Mouse (Mus musculus) heart, embryonic 16.5 days (tissue): Measurements from ENCODE around the gene Pak6. TPM values are rescaled to one million over a fixed set of nuclear protein-coding genes. Genes with fewer than 3 reads are reported as not detected.
A peak's percentile ranks its signal among the peaks of the same experiment; 100 is the strongest.

ENCODE experiments used
- ATAC-seq: fragments of 200-750 bp; cut with Nextera tagmentation; replicated peaks from 2 replicates; pipeline ENCODE4 v1.8.0; 2017; ENCODE audit warnings: moderate number of reproducible peaks; ENCODE audit not compliant: insufficient read depth, low FRiP score; ENCODE audit errors: extremely low read depth
- H3K27ac ChIP-seq: fragments of 300-500 bp; sonication (generic); 2 replicates; pipeline ENCODE4 v1.5.1; 2014; ENCODE audit warnings: mild to moderate bottlenecking, low read length, control low read depth, moderate library complexity
- H3K27me3 ChIP-seq: fragments of 300-500 bp; sonication (generic); 2 replicates; pipeline ENCODE4 v1.6.1; 2014; ENCODE audit warnings: low read length, mixed read lengths; ENCODE audit not compliant: control insufficient read depth, insufficient read depth
- H3K36me3 ChIP-seq: fragments of 300-500 bp; sonication (generic); 2 replicates; pipeline ENCODE4 v1.6.1; 2014; ENCODE audit not compliant: control insufficient read depth, insufficient read depth
- H3K4me1 ChIP-seq: fragments of 300-500 bp; sonication (generic); 2 replicates; pipeline ENCODE4 v1.6.1; 2014; ENCODE audit warnings: low read length, mixed read lengths; ENCODE audit not compliant: control insufficient read depth, insufficient read depth
- H3K4me2 ChIP-seq: fragments of 300-500 bp; sonication (generic); 2 replicates; pipeline ENCODE4 v1.6.1; 2014; ENCODE audit warnings: low read depth, mild to moderate bottlenecking, control low read depth, low read length
- H3K4me3 ChIP-seq: fragments of 300-500 bp; sonication (generic); 2 replicates; pipeline ENCODE4 v1.5.1; 2014; ENCODE audit warnings: mild to moderate bottlenecking, control low read depth, low read length
- H3K9ac ChIP-seq: fragments of 300-500 bp; sonication (generic); 2 replicates; pipeline ENCODE4 v1.6.1; 2014; ENCODE audit warnings: low read length, control low read depth
- H3K9me3 ChIP-seq: fragments of 300-500 bp; sonication (generic); replicated peaks from 2 replicates; pipeline ENCODE4 v1.6.1; 2016; ENCODE audit warnings: low read length; ENCODE audit not compliant: control insufficient read depth
- WGBS: fragments of 180-500 bp; shearing (Covaris S2); extraction: QIAGEN DNeasy Blood & Tissue Kit; methylation state at CpG from one replicate; pipeline ENCODE4 v1.1.7; 2014; 5-methylcytosine and 5-hydroxymethylcytosine counted together
- polyA plus RNA-seq: library from polyadenylated mRNA; unstranded; fragments of >200 nt; fragmentation: Nextera tagmentation; extraction: Ambion mirVana; gene quantifications from 2 replicates; pipeline ENCODE4 v1.2.1, GENCODE M21; 2015

The Pak6 gene
- polyA plus RNA-seq, 1 experiment from 2014 or later, result 9.8 TPM

- no peak for ATAC-seq
- no peaks in the 10 kb centered on the region for H3K9me3 ChIP-seq
Observed at GRCm38 (mm10) chr2:118743261-118743943, 80.3 kb downstream of the Pak6 start.

GRCm38 (mm10) chr2:118744621-118745020 is 81.5 kb downstream of the Pak6 start:
- WGBS, result 26% methylated on average over 7 of the region's 7 CpGs
- H3K9me3 ChIP-seq, result no peaks in the 10 kb centered on the region
- H3K27me3 ChIP-seq, result peaks cover 2% of the 10 kb centered on the region; the same call in 1 of the 2 replicates
- peaks cover 32% of the 10 kb centered on the region for H3K4me1 ChIP-seq
- peaks cover 3% of the 10 kb centered on the region for H3K36me3 ChIP-seq
- peak overlapping the region; percentile 93 for H3K4me2 ChIP-seq
- no peak for ATAC-seq
- no peak overlapping the region for H3K27ac ChIP-seq
- no peak overlapping the region for H3K9ac ChIP-seq
- H3K4me3 ChIP-seq, result peak overlapping the region; percentile 82

More at GRCm38 (mm10) chr2:118743261-118743943, 80.3 kb downstream of the Pak6 start:
- Histone ChIP-seq H3K27ac (no peak overlapping the region), H3K4me2 (no peak overlapping the region), H3K36me3 (no peaks in the 10 kb centered on the region), H3K27me3 (peaks cover 2% of the 10 kb centered on the region; the same call in 1 of the 2 replicates), H3K9ac (no peak overlapping the region), H3K4me3 (no peak overlapping the region), H3K4me1 (peaks cover 21% of the 10 kb centered on the region)
- 30% methylated on average over 8 of the region's 8 CpGs for WGBS

GRCm38 (mm10) chr2:118745232-118745884 is 82.3 kb downstream of the Pak6 start, which contains the start of gene Inafm2:
Gene Inafm2, plus strand, starts transcription at chr2:118745758.
- Histone ChIP-seq H3K4me2 (peak within 1 kb of the TSS; percentile 93), H3K9ac (peak within 1 kb of the TSS; percentile 97), H3K4me1 (peaks cover 39% of the 10 kb centered on the region), H3K27ac (peak within 1 kb of the TSS; percentile 87), H3K9me3 (no peaks in the 10 kb centered on the region), H3K4me3 (peak within 1 kb of the TSS; percentile 82), H3K27me3 (peaks cover 2% of the 10 kb centered on the region; the same call in 1 of the 2 replicates), H3K36me3 (peaks cover 3% of the 10 kb centered on the region)
- ATAC-seq, result peak; percentile 85
- under 1% methylated on average over 53 of the region's 57 CpGs for WGBS

- peaks cover 3% of the 10 kb centered on the region for H3K36me3 ChIP-seq
- peak overlapping the region; percentile 87 for H3K27ac ChIP-seq
- peaks cover 2% of the 10 kb centered on the region; the same call in 1 of the 2 replicates for H3K27me3 ChIP-seq
- no peaks in the 10 kb centered on the region for H3K9me3 ChIP-seq
- H3K4me3 ChIP-seq, result peak overlapping the region; percentile 82
- H3K9ac ChIP-seq, result peak overlapping the region; percentile 97
- peaks cover 44% of the 10 kb centered on the region for H3K4me1 ChIP-seq
- WGBS, result under 1% methylated on average over 101 of the region's 113 CpGs
- peak overlapping the region; percentile 93 for H3K4me2 ChIP-seq
- ATAC-seq, result peak; percentile 10
Observed at GRCm38 (mm10) chr2:118745915-118746901, 83.1 kb downstream of the Pak6 start.

DNA sequence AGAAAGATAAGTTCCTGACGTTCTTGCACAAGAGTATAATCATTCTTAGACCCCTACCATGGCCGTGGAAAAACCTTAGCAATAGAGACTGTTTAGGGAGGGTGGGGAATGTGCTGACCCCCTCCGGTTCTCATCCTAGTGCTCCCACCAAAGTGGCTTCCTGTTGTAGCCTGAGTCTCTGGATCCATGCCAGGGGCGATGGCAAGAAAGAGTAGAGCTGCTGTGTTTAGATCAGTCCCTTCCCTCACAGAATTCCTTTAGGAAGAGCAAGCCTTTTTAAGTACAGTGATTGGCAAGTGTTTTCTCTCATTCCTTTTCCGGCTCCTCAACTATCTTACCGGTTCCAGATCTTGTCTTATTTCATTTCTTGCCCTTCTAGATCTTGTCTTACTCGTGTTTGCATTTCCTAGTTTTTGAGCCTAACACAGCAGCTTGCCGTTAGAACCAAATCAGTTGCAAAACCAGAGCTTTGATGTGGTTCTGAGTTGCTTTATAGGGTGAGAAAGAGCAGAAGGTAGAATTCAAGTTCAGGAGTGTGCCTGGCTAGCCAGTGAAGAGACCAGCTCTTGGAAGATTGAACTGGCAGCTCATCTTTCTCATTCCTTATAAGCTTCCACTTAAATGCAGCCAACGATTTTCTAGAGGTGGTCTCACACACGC is 84.3 kb downstream of the Pak6 start:
- Histone ChIP-seq H3K4me2 (peak overlapping the region; percentile 93), H3K36me3 (peaks cover 3% of the 10 kb centered on the region), H3K27me3 (peaks cover 2% of the 10 kb centered on the region; the same call in 1 of the 2 replicates), H3K9me3 (no peaks in the 10 kb centered on the region), H3K4me3 (peak overlapping the region; percentile 82), H3K4me1 (peaks cover 57% of the 10 kb centered on the region), H3K9ac (peak overlapping the region; percentile 97), H3K27ac (peak overlapping the region; percentile 87)
- WGBS, result 13% methylated on average over 10 of the region's 10 CpGs
- no peak for ATAC-seq

Other genes with a start within 250 kb of the Pak6 start
- 197 and 220 TPM in 2 replicates for gene Srp14, start 183.6 kb upstream of the Pak6 start, polyA plus RNA-seq
- gene Bmf, start 113.6 kb upstream of the Pak6 start, polyA plus RNA-seq, result 1.4 and 1.8 TPM in 2 replicates
- gene Bub1b, start 65.1 kb upstream of the Pak6 start, polyA plus RNA-seq, result 74.8 and 78.4 TPM in 2 replicates
- 2.8 and 3.1 TPM in 2 replicates for gene Ankrd63, start 40.7 kb downstream of the Pak6 start, polyA plus RNA-seq
- gene Plcb2, start 65.1 kb downstream of the Pak6 start, polyA plus RNA-seq, result 3.2 and 3.4 TPM in 2 replicates
- 45.2 and 47.3 TPM in 2 replicates for gene Inafm2, start 82.5 kb downstream of the Pak6 start, polyA plus RNA-seq
- 2.0 and 3.2 TPM in 2 replicates for gene Ccdc9b, start 99.4 kb downstream of the Pak6 start, polyA plus RNA-seq
- 1.2 TPM in 1 of 2 replicates, not detected in the other for gene Phgr1, start 109.5 kb downstream of the Pak6 start, polyA plus RNA-seq
- 0.10 and 0.24 TPM in 2 replicates for gene Disp2, start 116.4 kb downstream of the Pak6 start, polyA plus RNA-seq
- 90.7 and 94.0 TPM in 2 replicates for gene Knstrn, start 150.7 kb downstream of the Pak6 start, polyA plus RNA-seq
- gene Ivd, start 198.7 kb downstream of the Pak6 start, polyA plus RNA-seq, result 97.4 and 107 TPM in 2 replicates
- 3.7 and 4.1 TPM in 2 replicates for gene Bahd1, start 237.1 kb downstream of the Pak6 start, polyA plus RNA-seq